Mouse (Mus musculus): Measurements from ENCODE around the gene Brd3os. TPM values are rescaled to one million over a fixed set of nuclear protein-coding genes. Genes with fewer than 3 reads are reported as not detected.

Brd3os gene
- polyA plus RNA-seq, 1 experiment from 2014 or later = 13.0 TPM

Small RNA genes within 50 kb of the gene (microRNA-seq; reads per million reads assigned to microRNA genes)
- not detected for gene Gm24049 (ENCODE audit: borderline number of aligned reads)
- gene Mir7578 (ENCODE audit: borderline number of aligned reads) = not detected

Other genes with a start within 250 kb of the Brd3os start
- 10.2 and 10.7 TPM in 2 replicates for gene Sardh, start 194.0 kb upstream of the Brd3os start, polyA plus RNA-seq (2014; fragmentation: Nextera tagmentation; extraction: Ambion mirVana)
- gene Vav2, start 15.3 kb upstream of the Brd3os start, polyA plus RNA-seq (2014; fragmentation: Nextera tagmentation; extraction: Ambion mirVana) = 5.7 and 7.1 TPM in 2 replicates
- 131 and 137 TPM in 2 replicates for gene Brd3, start 65.3 kb downstream of the Brd3os start, polyA plus RNA-seq (2014; fragmentation: Nextera tagmentation; extraction: Ambion mirVana)
- 50.1 and 54.1 TPM in 2 replicates for gene Wdr5, start 72.8 kb downstream of the Brd3os start, polyA plus RNA-seq (2014; fragmentation: Nextera tagmentation; extraction: Ambion mirVana)
- gene Rxra, start 234.1 kb downstream of the Brd3os start, polyA plus RNA-seq (2014; fragmentation: Nextera tagmentation; extraction: Ambion mirVana) = 11.3 and 11.5 TPM in 2 replicates